Mouse (Mus musculus) G1E (cell line): ENCODE results near the gene Fam161b. TPM values are rescaled to one million over a fixed set of nuclear protein-coding genes. Genes with fewer than 3 reads are reported as not detected.

Experiments used
- ATAC-seq: 2 replicates; pipeline ENCODE4 v1.8.0; 2016; ENCODE audit warnings: mild to moderate bottlenecking; ENCODE audit not compliant: insufficient number of reproducible peaks, poor library complexity, low FRiP score, severe bottlenecking; ENCODE audit errors: extremely low read depth
- DNase-seq: peaks from one replicate; pipeline ENCODE4 v3.0.0; 2012; ENCODE audit warnings: low spot score
- H3K27me3 ChIP-seq: 2 replicates; pipeline ENCODE4 v1.6.1; 2012; ENCODE audit warnings: mild to moderate bottlenecking, low read length, inconsistent platforms; ENCODE audit not compliant: insufficient read depth
- H3K36me3 ChIP-seq: replicated peaks from 2 replicates; pipeline ENCODE3; 2012; ENCODE audit warnings: mild to moderate bottlenecking, inconsistent platforms
- H3K4me1 ChIP-seq: 2 replicates; pipeline ENCODE4 v1.6.1; 2012; ENCODE audit warnings: low read depth, low read length, inconsistent platforms, mixed read lengths; ENCODE audit not compliant: insufficient read depth
- H3K4me3 ChIP-seq: 2 replicates; pipeline ENCODE4 v1.5.1; 2012; ENCODE audit warnings: low read depth, mild to moderate bottlenecking, inconsistent platforms, low read length, moderate library complexity, mixed read lengths
- H3K9me3 ChIP-seq: replicated peaks from 2 replicates; pipeline ENCODE4 v1.6.1; 2012; ENCODE audit warnings: inconsistent platforms
- CTCF ChIP-seq: IDR thresholded peaks from 2 replicates; pipeline ENCODE4 v1.5.1; 2012; ENCODE audit warnings: low read depth, low read length, inconsistent platforms, mixed read lengths
- GATA1 ChIP-seq: IDR thresholded peaks from 2 replicates; pipeline ENCODE4 v1.6.1; 2012; ENCODE audit warnings: borderline replicate concordance, low read length, inconsistent platforms, mixed read lengths
- GATA2 ChIP-seq: IDR thresholded peaks from 2 replicates; pipeline ENCODE4 v1.6.1; 2012; ENCODE audit warnings: low read depth, low read length, inconsistent platforms, borderline replicate concordance
- POLR2AphosphoS5 ChIP-seq: IDR thresholded peaks from 2 replicates; pipeline ENCODE4 v1.6.1; 2012; ENCODE audit warnings: low read depth, low read length, inconsistent platforms; ENCODE audit not compliant: insufficient replicate concordance
- TAL1 ChIP-seq: conservative IDR thresholded peaks from 2 replicates; pipeline ENCODE4 v1.6.1; 2012; ENCODE audit warnings: low read depth, low read length, inconsistent platforms, mixed read lengths
- polyA plus RNA-seq: library from polyadenylated mRNA; stranded (reverse); fragments of >175 nt; gene quantifications from 2 replicates; pipeline ENCODE4 v1.2.3, GENCODE M21; 2012
- total RNA-seq, 2 experiments: library from RNA; stranded (forward) in 1 of 2; stranded (reverse) in 1 of 2; fragments of 200-1000 nt in 1 of 2; fragments of >200 nt in 1 of 2; fragmentation: Nextera tagmentation in 1 of 2; gene quantifications; 2 replicates each; pipeline ENCODE4 v1.2.3; 2014 to 2017

The Fam161b gene
- total and polyA plus RNA-seq, 3 experiments, result 0.44 to 4.3 (median 3.3) TPM

DNA sequence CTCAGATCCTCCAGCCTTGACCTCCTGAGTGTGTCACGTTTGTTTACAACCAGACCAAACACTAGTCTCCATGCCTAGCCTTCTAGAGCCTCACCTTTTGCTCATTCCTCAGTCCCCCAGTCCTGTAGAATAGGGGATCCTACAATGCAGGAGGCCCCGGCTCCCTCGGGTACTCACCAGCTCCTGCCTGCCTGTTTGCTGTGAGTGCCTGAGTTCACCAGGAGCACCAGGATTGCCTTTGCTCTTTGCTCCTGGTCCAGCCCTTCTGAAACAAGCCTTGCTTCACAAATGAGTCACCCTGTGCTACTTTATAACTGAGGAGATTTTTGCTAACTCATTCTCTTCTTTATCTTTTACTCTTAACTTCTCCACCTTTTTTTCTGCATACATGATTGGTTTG is 39.0 kb upstream of the Fam161b start:
- Histone ChIP-seq H3K4me3 (no peak overlapping the region), H3K36me3 (peaks cover 43% of the 10 kb centered on the region), H3K27me3 (no peaks in the 10 kb centered on the region), H3K4me1 (peaks cover 16% of the 10 kb centered on the region), H3K9me3 (no peaks in the 10 kb centered on the region)
- ATAC-seq (peak; percentile 34; the same call in 1 of the 2 replicates), DNase-seq (no peak)
- TF ChIP-seq TAL1 (no peak), GATA1 (no peak), GATA2 (no peak), CTCF (no peak), POLR2AphosphoS5 (no peak)

GRCm38 (mm10) chr12:84400068-84400467 is 38.4 kb upstream of the Fam161b start:
- no peak overlapping the region for H3K4me3 ChIP-seq
- peaks cover 48% of the 10 kb centered on the region for H3K36me3 ChIP-seq
- H3K4me1 ChIP-seq, result peaks cover 14% of the 10 kb centered on the region
- H3K9me3 ChIP-seq, result no peaks in the 10 kb centered on the region
- TF ChIP-seq TAL1 (no peak), POLR2AphosphoS5 (no peak), GATA1 (no peak), CTCF (no peak), GATA2 (no peak)
- DNase-seq (no peak), ATAC-seq (no peak)
- no peaks in the 10 kb centered on the region for H3K27me3 ChIP-seq

GRCm38 (mm10) chr12:84399663-84400062 is 38.0 kb upstream of the Fam161b start:
- Histone ChIP-seq H3K9me3 (no peaks in the 10 kb centered on the region), H3K4me1 (peaks cover 14% of the 10 kb centered on the region), H3K4me3 (no peak overlapping the region), H3K36me3 (peaks cover 49% of the 10 kb centered on the region), H3K27me3 (no peaks in the 10 kb centered on the region)
- TF ChIP-seq GATA2, result no peak
- TF ChIP-seq CTCF, result no peak
- TF ChIP-seq GATA1, result no peak
- no peak for TF ChIP-seq POLR2AphosphoS5
- no peak for TF ChIP-seq TAL1
- ATAC-seq (no peak), DNase-seq (no peak)

DNA sequence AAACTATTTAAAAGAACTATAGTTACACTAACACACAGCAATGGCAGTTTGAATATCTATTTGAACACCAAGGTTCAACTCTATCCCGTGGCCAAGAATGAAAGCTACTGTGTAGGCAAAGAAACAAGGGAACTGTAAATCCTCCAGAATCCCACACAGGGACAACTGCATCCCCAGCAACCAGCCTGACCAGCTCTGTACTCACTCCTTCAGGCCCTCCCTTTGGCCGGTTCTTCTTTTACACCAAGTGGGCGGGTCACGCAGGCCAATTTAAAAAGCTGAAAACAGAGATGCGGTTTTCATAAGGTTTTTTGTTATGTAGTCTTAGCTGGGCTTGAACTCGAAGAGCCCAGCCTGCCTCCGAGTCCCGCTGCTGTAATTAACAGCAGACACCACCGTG is 37.5 kb upstream of the Fam161b start:
- no peak overlapping the region for H3K4me3 ChIP-seq
- no peaks in the 10 kb centered on the region for H3K9me3 ChIP-seq
- peaks cover 48% of the 10 kb centered on the region for H3K36me3 ChIP-seq
- TF ChIP-seq CTCF, result no peak
- TF ChIP-seq GATA1, result no peak
- TF ChIP-seq POLR2AphosphoS5, result no peak
- no peak for TF ChIP-seq TAL1
- TF ChIP-seq GATA2, result no peak
- no peaks in the 10 kb centered on the region for H3K27me3 ChIP-seq
- peaks cover 14% of the 10 kb centered on the region for H3K4me1 ChIP-seq
- no peak for ATAC-seq
- no peak for DNase-seq

DNA sequence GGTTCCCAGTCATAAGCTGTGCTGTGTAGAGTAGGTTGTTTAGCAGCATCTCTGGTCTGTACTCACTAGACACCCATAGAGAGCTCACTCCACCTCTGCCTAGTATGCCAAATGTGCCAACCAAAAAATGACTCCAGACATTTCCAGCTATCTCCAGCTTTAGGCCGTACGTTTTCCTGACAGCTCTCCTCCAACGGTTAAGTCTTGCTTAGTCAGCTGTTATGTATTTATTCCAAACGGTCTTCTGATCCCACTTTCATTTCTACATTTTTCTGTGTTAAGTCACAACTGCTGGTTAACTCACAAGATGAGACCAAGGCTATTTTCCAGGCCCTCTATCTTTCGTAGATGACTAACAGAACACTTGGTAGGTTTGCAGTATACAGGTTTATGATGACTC is 37.0 kb upstream of the Fam161b start:
- DNase-seq, result no peak
- ATAC-seq, result no peak
- TF ChIP-seq TAL1, result no peak
- no peak for TF ChIP-seq GATA1
- no peak for TF ChIP-seq GATA2
- TF ChIP-seq POLR2AphosphoS5, result no peak
- no peak for TF ChIP-seq CTCF
- H3K4me3 ChIP-seq, result no peak overlapping the region
- H3K27me3 ChIP-seq, result no peaks in the 10 kb centered on the region
- peaks cover 51% of the 10 kb centered on the region for H3K36me3 ChIP-seq
- H3K4me1 ChIP-seq, result peaks cover 14% of the 10 kb centered on the region
- H3K9me3 ChIP-seq, result no peaks in the 10 kb centered on the region

- Histone ChIP-seq H3K36me3 (peaks cover 55% of the 10 kb centered on the region), H3K27me3 (no peaks in the 10 kb centered on the region), H3K4me1 (peaks cover 14% of the 10 kb centered on the region), H3K9me3 (no peaks in the 10 kb centered on the region), H3K4me3 (no peak overlapping the region)
- TF ChIP-seq GATA1 (no peak), GATA2 (no peak), CTCF (no peak), POLR2AphosphoS5 (no peak), TAL1 (no peak)
- DNase-seq (no peak), ATAC-seq (no peak)
Measured at GRCm38 (mm10) chr12:84397685-84398084, 36.1 kb upstream of the Fam161b start.

DNA sequence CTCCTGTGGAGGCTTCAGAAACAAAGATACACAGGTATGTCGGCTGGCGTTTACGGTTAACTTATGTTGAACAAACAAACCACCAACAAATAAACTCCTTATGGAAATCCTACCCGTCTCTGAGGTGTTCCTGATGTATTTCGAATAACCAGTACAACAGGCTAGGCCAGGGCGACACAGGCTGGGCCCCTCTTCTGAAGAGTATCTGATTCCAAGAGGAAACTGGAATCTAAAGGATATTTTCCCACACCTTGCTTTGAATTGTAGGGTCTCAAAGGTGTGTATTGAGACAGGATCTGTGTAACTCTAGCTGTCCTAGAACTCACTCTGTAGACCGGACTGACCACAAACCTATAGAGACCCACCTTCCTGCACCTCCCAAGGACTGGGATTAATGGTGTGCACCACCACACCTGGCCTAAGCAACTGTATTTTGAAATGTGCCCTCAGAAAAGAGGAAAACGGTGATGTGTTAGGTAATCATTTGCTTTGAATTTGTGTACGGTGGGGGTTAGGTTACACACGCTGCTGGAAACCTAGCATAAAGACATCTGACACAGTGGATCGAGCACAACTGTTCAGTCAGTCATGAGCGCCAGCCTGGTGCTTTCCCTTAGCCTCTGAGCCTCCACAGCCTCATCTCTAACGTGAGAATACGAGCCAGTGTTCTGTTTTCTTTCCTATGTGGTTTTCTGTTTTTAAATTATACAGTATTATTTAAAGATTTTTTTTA is 35.5 kb upstream of the Fam161b start:
- DNase-seq (no peak), ATAC-seq (no peak)
- Histone ChIP-seq H3K4me3 (no peak overlapping the region), H3K36me3 (peaks cover 57% of the 10 kb centered on the region), H3K27me3 (no peaks in the 10 kb centered on the region), H3K4me1 (peaks cover 14% of the 10 kb centered on the region), H3K9me3 (no peaks in the 10 kb centered on the region)
- no peak for TF ChIP-seq GATA1
- TF ChIP-seq CTCF, result no peak
- TF ChIP-seq GATA2, result no peak
- TF ChIP-seq TAL1, result no peak
- TF ChIP-seq POLR2AphosphoS5, result no peak
